Mouse (Mus musculus) thymus, adult 2 months (tissue): Measurements from ENCODE around the gene Zfp512b.

Experiments used
- CTCF ChIP-seq: fragments of 200-500 bp; IDR thresholded peaks from 2 replicates; pipeline ENCODE4 v1.5.1; 2012; ENCODE audit warnings: mild to moderate bottlenecking, control low read depth, low read length, moderate library complexity, borderline replicate concordance; ENCODE audit not compliant: control insufficient read depth, poor library complexity, insufficient read depth; ENCODE audit errors: extremely low read depth
- POLR2A ChIP-seq: fragments of 200-500 bp; IDR thresholded peaks from 2 replicates; pipeline ENCODE4 v1.6.1; 2012; ENCODE audit warnings: mild to moderate bottlenecking, low read length, control low read depth, moderate library complexity; ENCODE audit not compliant: control insufficient read depth, poor library complexity, insufficient read depth; ENCODE audit errors: extremely low read depth

DNA sequence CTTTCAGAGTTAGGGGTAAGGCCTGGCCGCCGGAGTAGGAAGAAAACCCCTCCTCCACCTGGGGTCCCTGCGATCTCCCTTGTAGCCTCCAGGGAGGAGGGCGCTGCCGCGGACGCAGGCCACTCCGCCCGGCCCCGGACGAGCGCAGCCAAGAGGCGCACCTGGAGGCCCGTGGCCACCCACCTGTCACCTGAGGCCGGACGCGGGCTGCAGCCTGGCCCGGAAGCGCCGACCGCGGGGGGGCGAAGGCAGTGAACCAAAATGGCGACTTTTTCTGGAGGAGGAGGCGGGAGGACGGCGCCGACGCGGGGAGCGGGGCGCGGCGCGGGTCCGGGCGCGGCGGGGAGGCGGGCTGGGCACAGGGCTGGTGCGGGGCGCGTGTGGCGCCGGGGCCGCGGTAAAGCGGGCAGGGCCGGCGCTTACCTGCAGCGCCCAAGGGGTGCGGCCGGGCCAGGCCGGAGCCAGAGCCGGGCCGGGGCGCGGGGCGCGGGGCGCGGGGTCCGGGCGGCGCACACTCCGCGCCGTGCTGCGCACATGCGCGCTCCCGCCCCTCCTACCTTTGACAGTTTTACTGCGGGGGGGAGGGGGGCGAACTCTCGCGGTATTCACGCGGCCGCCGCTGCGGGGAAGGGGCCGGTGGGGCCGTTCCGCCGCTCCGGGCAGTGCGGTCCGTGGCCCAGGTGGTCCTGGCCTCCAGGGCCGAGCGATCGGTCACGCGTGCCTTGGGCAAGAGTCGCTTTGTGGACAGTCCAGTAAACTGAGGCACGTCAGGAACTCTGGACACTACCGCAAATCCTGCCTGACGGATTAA, at the start of gene Zfp512b:
- TF ChIP-seq POLR2A (no peak), CTCF (0 out of 2 replicates have a peak, but pooled peaks have one; percentile 22)
